Mouse (Mus musculus): ENCODE results near the gene Mrpl2.

The Mrpl2 gene

GRCm38 (mm10) chr17:46645561-46646321 is at the start of gene Mrpl2, which contains the start of gene Klc4:
Mrpl2 (plus strand) TSS chr17:46646229.
Klc4 (minus strand) TSS chr17:46646022.
- DNase-seq = peak; percentile 98 to 99

GRCm38 (mm10) chr17:46597956-46598355 is 48.1 kb upstream of the Mrpl2 start:
- no peak for DNase-seq

- no peak for DNase-seq
Observed at GRCm38 (mm10) chr17:46598963-46599362, 47.1 kb upstream of the Mrpl2 start.

GRCm38 (mm10) chr17:46600569-46600968 is 45.5 kb upstream of the Mrpl2 start:
- DNase-seq = no peak

- peak in 1 of 2 experiments; percentile 23 for DNase-seq
Observed at GRCm38 (mm10) chr17:46602212-46602611, 43.8 kb upstream of the Mrpl2 start.

GRCm38 (mm10) chr17:46603229-46603628 is 42.8 kb upstream of the Mrpl2 start:
- DNase-seq = no peak

GRCm38 (mm10) chr17:46605126-46605525 is 40.9 kb upstream of the Mrpl2 start:
- DNase-seq = no peak

- DNase-seq = no peak
Observed at GRCm38 (mm10) chr17:46605987-46606386, 40.0 kb upstream of the Mrpl2 start.

- DNase-seq = peak in 1 of 2 experiments; percentile 53
Observed at GRCm38 (mm10) chr17:46609721-46610514, 36.1 kb upstream of the Mrpl2 start.

GRCm38 (mm10) chr17:46611316-46611715 is 34.7 kb upstream of the Mrpl2 start:
- DNase-seq = no peak

- no peak for DNase-seq
Observed at GRCm38 (mm10) chr17:46612189-46612588, 33.8 kb upstream of the Mrpl2 start.

- DNase-seq = peak; percentile 47 to 56
Observed at GRCm38 (mm10) chr17:46612820-46613219, 33.2 kb upstream of the Mrpl2 start.

GRCm38 (mm10) chr17:46613229-46613628 is 32.8 kb upstream of the Mrpl2 start:
- DNase-seq = no peak

- no peak for DNase-seq
Observed at GRCm38 (mm10) chr17:46617799-46618198, 28.2 kb upstream of the Mrpl2 start.

GRCm38 (mm10) chr17:46618394-46618768 is 27.6 kb upstream of the Mrpl2 start:
- no peak for DNase-seq

- no peak for DNase-seq
Observed at GRCm38 (mm10) chr17:46618769-46619682, 27.0 kb upstream of the Mrpl2 start.

GRCm38 (mm10) chr17:46619683-46620357 is 26.2 kb upstream of the Mrpl2 start:
- no peak for DNase-seq

- DNase-seq = no peak
Observed at GRCm38 (mm10) chr17:46621324-46621723, 24.7 kb upstream of the Mrpl2 start.

- no peak for DNase-seq
Observed at GRCm38 (mm10) chr17:46622269-46622668, 23.8 kb upstream of the Mrpl2 start.

GRCm38 (mm10) chr17:46623819-46624557 is 22.0 kb upstream of the Mrpl2 start:
- DNase-seq = no peak

- DNase-seq = no peak
Observed at GRCm38 (mm10) chr17:46624598-46624997, 21.4 kb upstream of the Mrpl2 start.

- DNase-seq = no peak
Observed at GRCm38 (mm10) chr17:46627409-46627808, 18.6 kb upstream of the Mrpl2 start.
